Mouse (Mus musculus) lung, postnatal 0 days (tissue): ENCODE measurements at regions not wholly inside any gene's neighbourhood (a gene's known extent, or its start where the extent isn't known, plus 50 kb on each side); places are given as distances from the start of the nearest gene placed in this dataset.

ENCODE experiments used
- CTCF ChIP-seq: IDR thresholded peaks from 2 replicates; pipeline ENCODE4 v1.5.1; 2016; ENCODE audit warnings: antibody characterized with exemption, mild to moderate bottlenecking
- EP300 ChIP-seq: IDR thresholded peaks from 2 replicates; pipeline ENCODE4 v1.6.1; 2016; ENCODE audit warnings: antibody characterized with exemption, mild to moderate bottlenecking, control low read depth

DNA sequence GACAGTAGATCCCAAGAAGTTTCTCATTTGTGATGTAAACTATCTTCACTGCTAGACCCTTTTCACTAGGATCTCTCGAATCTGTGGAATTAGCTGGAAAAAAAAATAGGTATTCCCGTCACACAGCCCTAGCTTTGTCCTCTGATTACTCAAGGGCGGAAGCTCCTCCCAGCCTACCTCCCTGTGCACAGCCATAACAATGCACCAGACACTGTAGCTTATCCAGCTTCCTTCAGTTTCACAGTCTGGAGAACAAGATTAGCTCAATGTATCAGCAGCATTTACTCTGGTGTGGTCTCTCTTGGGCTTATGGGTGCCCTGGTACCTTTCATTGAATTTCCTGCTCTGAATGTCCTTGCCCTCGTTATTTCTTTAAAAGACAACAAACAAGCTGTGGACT is 174.0 kb downstream of the Pou4f1 start:
- TF ChIP-seq CTCF (no peak), EP300 (no peak)
